Mouse (Mus musculus): ENCODE measurements at regions not wholly inside any gene's neighbourhood (a gene's known extent, or its start where the extent isn't known, plus 50 kb on each side); places are given as distances from the start of the nearest gene placed in this dataset.

GRCm38 (mm10) chr13:6469446-6470227, 78.3 kb upstream of the Pitrm1 start:
- TF ChIP-seq CTCF (conservative IDR thresholded peaks at IDR 0.05) = peak; percentile 81
- peak; percentile 43 to 58 for DNase-seq (ENCODE audit: low spot score in 2 of 2)
- H3K4me3 ChIP-seq = no peak overlapping the region
- no peak overlapping the region; the same call in 1 of the 2 replicates for H3K27ac ChIP-seq

GRCm38 (mm10) chr13:6470286-6471103, 77.5 kb upstream of the Pitrm1 start:
- no peak for TF ChIP-seq CTCF (conservative IDR thresholded peaks at IDR 0.05)
- no peak overlapping the region for H3K27ac ChIP-seq
- no peak overlapping the region for H3K4me3 ChIP-seq
- DNase-seq (ENCODE audit: low spot score in 2 of 2) = no peak

GRCm38 (mm10) chr13:6471643-6472042, 76.3 kb upstream of the Pitrm1 start:
- Histone ChIP-seq H3K27ac (no peak overlapping the region), H3K4me3 (peak overlapping the region; percentile 12; the same call in 1 of the 2 replicates)
- DNase-seq (ENCODE audit: low spot score in 2 of 2) = peak; percentile 76 to 80
- TF ChIP-seq CTCF (conservative IDR thresholded peaks at IDR 0.05) = peak; percentile 99

GRCm38 (mm10) chr13:6473401-6474190, 74.4 kb upstream of the Pitrm1 start:
- Histone ChIP-seq H3K27ac (no peak overlapping the region), H3K4me3 (no peak overlapping the region)
- no peak for DNase-seq (ENCODE audit: low spot score in 2 of 2)
- no peak for TF ChIP-seq CTCF (conservative IDR thresholded peaks at IDR 0.05)

- Histone ChIP-seq H3K27ac (no peak overlapping the region), H3K4me3 (no peak overlapping the region)
- no peak for DNase-seq (ENCODE audit: low spot score in 2 of 2)
- no peak for TF ChIP-seq CTCF (conservative IDR thresholded peaks at IDR 0.05)
Measured at GRCm38 (mm10) chr13:6479667-6480066, 68.3 kb upstream of the Pitrm1 start.

- Histone ChIP-seq H3K4me3 (no peak overlapping the region), H3K27ac (no peak overlapping the region)
- DNase-seq (ENCODE audit: low spot score in 2 of 2) = peak in 1 of 2 experiments; percentile 35
- no peak for TF ChIP-seq CTCF (conservative IDR thresholded peaks at IDR 0.05)
Measured at GRCm38 (mm10) chr13:6484418-6484817, 63.5 kb upstream of the Pitrm1 start.

GRCm38 (mm10) chr13:6487837-6488236, 60.1 kb upstream of the Pitrm1 start:
- H3K27ac ChIP-seq = no peak overlapping the region
- DNase-seq (ENCODE audit: low spot score in 2 of 2) = no peak
- TF ChIP-seq CTCF (conservative IDR thresholded peaks at IDR 0.05) = no peak
- no peak overlapping the region for H3K4me3 ChIP-seq

- no peak overlapping the region for H3K27ac ChIP-seq
- TF ChIP-seq CTCF (conservative IDR thresholded peaks at IDR 0.05) = no peak
Measured at GRCm38 (mm10) chr13:6492916-6493619, 54.9 kb upstream of the Pitrm1 start.

More at GRCm38 (mm10) chr13:6492916-6493619, 54.9 kb upstream of the Pitrm1 start:
- DNase-seq (ENCODE audit: low spot score in 2 of 2) = no peak
- no peak overlapping the region for H3K4me3 ChIP-seq

Small RNA genes in the stretch of these regions (microRNA-seq; reads per million reads assigned to microRNA genes)
- gene Gm26259 = 0 reads per million in 2 experiments
